Mouse (Mus musculus) cortical plate, adult 2 months (tissue): ENCODE measurements at regions not wholly inside any gene's neighbourhood (a gene's known extent, or its start where the extent isn't known, plus 50 kb on each side); places are given as distances from the start of the nearest gene placed in this dataset.

Source experiments
- H3K27ac ChIP-seq: fragments of 200-500 bp; 2 replicates; pipeline ENCODE4 v1.5.1; 2012; ENCODE audit warnings: low read length, control low read depth, inconsistent platforms; ENCODE audit not compliant: insufficient read depth
- H3K4me1 ChIP-seq: fragments of 200-500 bp; 2 replicates; pipeline ENCODE4 v1.6.1; 2011; ENCODE audit warnings: low read length; ENCODE audit not compliant: control insufficient read depth, insufficient read depth
- H3K4me3 ChIP-seq: fragments of 200-500 bp; 2 replicates; pipeline ENCODE4 v1.5.1; 2011; ENCODE audit warnings: mild to moderate bottlenecking, low read length, control low read depth; ENCODE audit not compliant: insufficient read depth
- CTCF ChIP-seq: fragments of 200-500 bp; IDR thresholded peaks from 2 replicates; pipeline ENCODE4 v1.5.1; 2011; ENCODE audit warnings: mild to moderate bottlenecking, control low read depth, low read length; ENCODE audit not compliant: insufficient read depth; ENCODE audit errors: extremely low read depth
- POLR2A ChIP-seq: fragments of 200-500 bp; IDR thresholded peaks from 2 replicates; pipeline ENCODE4 v1.6.1; 2011; ENCODE audit warnings: mild to moderate bottlenecking, low read length, control low read depth; ENCODE audit not compliant: insufficient read depth; ENCODE audit errors: extremely low read depth

- Histone ChIP-seq H3K4me1 (no peaks in the 10 kb centered on the region), H3K27ac (no peak overlapping the region), H3K4me3 (no peak overlapping the region)
- no peak for TF ChIP-seq CTCF
These were observed 227.9 kb upstream of the Gk2 start for GRCm38 (mm10) chr5:97684592-97685258.

DNA sequence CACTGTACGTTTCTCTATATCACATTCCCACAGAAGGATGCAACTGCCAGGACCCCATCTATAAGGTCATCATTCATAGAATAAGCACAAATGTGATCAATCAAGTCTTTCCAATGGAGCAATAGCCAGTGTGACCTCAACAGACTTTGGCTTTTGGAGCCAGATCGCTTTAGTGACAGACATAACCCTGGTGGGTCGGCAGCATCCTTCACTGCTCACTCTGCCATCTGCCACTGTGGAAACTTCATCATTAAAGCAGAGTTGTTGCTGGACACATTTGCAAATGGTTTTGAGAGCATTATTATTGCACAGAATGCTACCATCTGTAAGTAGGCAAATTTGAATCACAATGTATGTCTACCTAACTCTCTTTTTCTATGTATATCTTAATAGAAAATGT, 212.9 kb upstream of the Gk2 start:
- no peaks in the 10 kb centered on the region for H3K4me1 ChIP-seq
- TF ChIP-seq CTCF (no peak), POLR2A (no peak)
- H3K27ac ChIP-seq = no peak overlapping the region
- H3K4me3 ChIP-seq = no peak overlapping the region

DNA sequence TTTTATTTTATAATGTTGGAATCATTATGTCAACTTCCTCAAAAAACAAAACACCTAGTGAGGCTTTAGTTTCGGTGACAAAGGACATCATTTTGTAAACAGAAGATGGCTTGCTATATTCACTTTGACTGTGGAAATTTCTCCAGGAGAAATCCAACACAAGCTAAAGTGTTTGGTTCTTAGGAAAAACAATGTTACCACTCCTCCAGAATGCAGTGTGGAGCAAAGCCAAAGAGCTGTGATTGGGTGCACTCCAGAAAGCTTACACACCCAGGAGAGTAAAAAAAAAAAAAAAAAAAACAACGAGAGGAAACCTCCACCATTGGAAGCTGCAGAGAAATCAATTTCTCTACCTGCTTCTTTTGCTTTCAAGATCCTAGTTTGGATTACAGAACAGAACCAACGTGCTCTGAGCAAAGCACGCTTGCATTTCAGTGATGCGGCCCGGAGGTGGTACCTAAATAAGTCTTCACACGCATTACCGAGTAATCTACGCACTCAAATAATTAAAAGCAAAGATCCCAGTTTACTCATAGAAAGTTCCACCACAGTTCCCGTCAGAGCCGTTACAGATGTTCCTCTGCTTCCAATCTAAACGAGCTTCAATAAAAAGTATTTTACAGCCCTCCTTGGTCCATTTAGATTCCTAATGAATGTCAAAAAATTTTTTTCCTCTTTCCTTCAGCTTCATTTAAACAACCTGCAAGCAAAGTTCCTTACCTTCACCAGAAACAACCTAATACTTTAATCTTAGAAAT, 199.5 kb upstream of the Gk2 start:
- no peaks in the 10 kb centered on the region for H3K4me1 ChIP-seq
- no peak overlapping the region for H3K27ac ChIP-seq
- TF ChIP-seq POLR2A (no peak), CTCF (no peak)
- no peak overlapping the region for H3K4me3 ChIP-seq

GRCm38 (mm10) chr5:97655266-97655665, 198.4 kb upstream of the Gk2 start:
- Histone ChIP-seq H3K27ac (no peak overlapping the region), H3K4me3 (no peak overlapping the region), H3K4me1 (no peaks in the 10 kb centered on the region)
- TF ChIP-seq CTCF (no peak), POLR2A (no peak)

- Histone ChIP-seq H3K4me1 (no peaks in the 10 kb centered on the region), H3K27ac (no peak overlapping the region), H3K4me3 (no peak overlapping the region; the same call in 1 of the 2 replicates)
- TF ChIP-seq POLR2A = no peak
- TF ChIP-seq CTCF = no peak
These were observed 197.6 kb upstream of the Gk2 start for GRCm38 (mm10) chr5:97654414-97654813.

- Histone ChIP-seq H3K4me1 (peaks cover 5% of the 10 kb centered on the region; the same call in 1 of the 2 replicates), H3K4me3 (no peak overlapping the region), H3K27ac (no peak overlapping the region; the same call in 1 of the 2 replicates)
- TF ChIP-seq POLR2A (no peak), CTCF (no peak)
These were observed 185.4 kb upstream of the Gk2 start for GRCm38 (mm10) chr5:97642251-97642650.

DNA sequence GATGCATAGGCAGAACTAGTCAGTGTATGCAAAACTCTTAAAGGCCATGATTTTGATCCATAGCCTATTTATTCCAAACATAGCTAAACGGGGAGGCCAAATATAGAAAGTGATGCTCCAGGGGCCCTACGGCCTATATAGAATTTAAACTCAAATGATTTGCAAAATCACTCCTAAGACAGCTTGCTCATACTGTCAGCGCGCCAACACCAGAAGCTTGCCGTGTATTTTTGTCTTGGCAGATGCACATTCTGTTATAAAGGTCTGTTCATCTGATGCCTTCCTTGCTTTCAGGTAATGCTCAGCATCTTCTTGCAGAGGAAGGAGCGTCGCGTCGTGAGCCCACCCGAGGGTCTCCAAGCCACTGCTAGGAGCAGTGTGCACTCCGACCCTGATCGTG, 184.8 kb upstream of the Gk2 start:
- TF ChIP-seq CTCF (no peak), POLR2A (no peak)
- Histone ChIP-seq H3K4me1 (peaks cover 5% of the 10 kb centered on the region; the same call in 1 of the 2 replicates), H3K4me3 (no peak overlapping the region), H3K27ac (peak overlapping the region; percentile 47; the same call in 1 of the 2 replicates)

GRCm38 (mm10) chr5:97636357-97636756, 179.5 kb upstream of the Gk2 start:
- Histone ChIP-seq H3K4me3 (no peak overlapping the region), H3K4me1 (peaks cover 3% of the 10 kb centered on the region; the same call in 1 of the 2 replicates), H3K27ac (no peak overlapping the region)
- no peak for TF ChIP-seq CTCF
- no peak for TF ChIP-seq POLR2A

DNA sequence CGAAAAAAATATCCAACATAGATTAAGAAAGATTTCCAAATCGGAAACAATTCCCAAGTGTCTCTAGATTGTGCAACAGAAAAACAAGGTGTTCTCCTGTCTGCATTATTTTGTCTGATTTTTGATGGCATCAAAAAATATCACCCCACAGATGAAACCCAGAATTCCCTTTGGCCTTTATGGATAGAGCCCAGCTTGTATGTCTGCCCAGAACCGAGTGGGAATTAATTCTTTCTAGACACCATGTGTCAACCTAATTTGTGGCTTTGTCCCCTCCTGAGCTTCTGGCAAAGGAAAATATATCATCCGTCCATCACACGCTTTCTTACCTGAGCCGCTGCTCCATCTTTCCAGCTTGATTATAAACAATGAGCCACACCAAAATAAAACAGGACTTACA, 176.9 kb upstream of the Gk2 start:
- Histone ChIP-seq H3K4me1 (no peaks in the 10 kb centered on the region), H3K4me3 (no peak overlapping the region), H3K27ac (no peak overlapping the region)
- TF ChIP-seq POLR2A (no peak), CTCF (no peak)

DNA sequence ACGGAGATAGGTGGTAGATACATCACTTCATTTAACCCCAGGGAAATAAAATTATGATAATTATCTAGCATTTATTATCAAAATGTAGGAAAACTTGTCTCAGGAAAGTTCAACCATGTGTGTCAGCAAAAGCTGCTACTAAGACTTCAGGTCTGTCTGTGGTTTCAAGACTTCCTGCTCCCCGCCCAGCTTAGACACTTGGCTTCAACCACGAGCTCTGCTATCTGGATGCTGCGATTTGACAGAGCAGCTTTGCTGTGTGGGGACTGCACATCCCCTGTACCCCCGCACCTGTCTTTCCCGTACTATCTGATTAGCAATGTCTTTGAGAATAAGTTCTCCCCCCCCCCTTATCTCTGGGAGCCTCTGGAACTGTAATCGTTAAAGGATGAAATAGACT, 176.0 kb upstream of the Gk2 start:
- Histone ChIP-seq H3K4me1 (no peaks in the 10 kb centered on the region), H3K27ac (no peak overlapping the region), H3K4me3 (no peak overlapping the region)
- no peak for TF ChIP-seq POLR2A
- TF ChIP-seq CTCF = no peak
